Mouse (Mus musculus) thymus, postnatal 4 days (tissue): Measurements from ENCODE around the gene Dip2c.

ENCODE experiments used
- DNase-seq: peaks from one replicate; pipeline ENCODE4 v3.0.0; 2021

The Dip2c gene

DNA sequence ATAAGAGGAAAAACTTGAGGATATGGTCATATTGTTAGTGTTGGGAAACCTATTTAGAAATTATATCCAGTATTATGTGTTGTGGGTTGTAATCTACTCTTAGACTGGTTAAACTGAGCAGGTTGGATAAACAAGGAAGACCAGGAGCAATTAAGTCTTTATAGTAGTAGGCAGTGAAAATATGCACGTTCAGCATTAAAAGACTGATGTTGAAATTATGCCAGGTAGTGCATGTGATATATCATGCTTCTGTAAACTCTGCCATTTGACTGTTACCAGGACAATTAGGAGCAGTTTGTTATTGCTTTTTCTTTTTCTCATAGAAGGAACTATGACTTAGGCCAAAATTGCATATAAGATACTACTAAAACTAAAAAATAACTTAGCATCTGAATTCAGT is 285.8 kb downstream of the Dip2c start:
- no peak for DNase-seq

DNA sequence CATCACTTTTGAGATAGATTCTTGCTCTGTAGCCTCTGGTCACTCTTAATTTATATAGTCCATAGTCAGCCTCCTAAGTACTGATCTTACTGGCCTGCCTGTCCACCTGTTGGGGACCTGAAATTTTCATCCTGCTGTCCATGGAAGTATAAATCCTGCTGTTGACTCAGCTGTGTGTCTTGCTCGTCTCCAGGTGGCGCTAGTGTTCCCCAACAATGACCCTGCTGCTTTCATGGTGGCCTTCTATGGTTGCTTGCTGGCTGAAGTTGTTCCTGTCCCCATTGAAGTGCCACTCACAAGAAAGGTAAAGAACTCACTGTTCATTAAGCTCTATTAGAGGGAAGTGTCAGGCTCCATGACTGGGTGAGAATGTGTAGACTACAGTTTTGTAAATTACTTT is 286.6 kb downstream of the Dip2c start:
- peak; percentile 78 for DNase-seq

DNA sequence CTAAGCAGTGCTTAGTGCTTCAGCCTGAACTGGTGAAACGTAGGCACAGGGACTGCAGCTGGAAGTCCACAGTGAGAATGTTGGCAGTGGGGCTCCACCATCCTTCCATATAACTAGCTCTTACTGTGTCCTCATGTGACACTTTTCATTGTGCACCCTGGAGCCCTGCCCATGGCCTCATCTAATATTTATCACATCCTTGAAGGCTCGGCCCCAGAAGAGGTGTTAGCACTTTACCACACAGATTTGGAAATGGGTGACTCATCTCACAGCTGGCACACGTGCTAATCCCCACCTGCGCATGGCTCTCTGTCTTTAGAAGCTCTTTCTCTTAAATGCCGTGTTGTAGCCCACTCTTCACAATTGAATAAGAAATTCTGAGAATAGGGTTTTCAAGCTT is 292.5 kb downstream of the Dip2c start:
- DNase-seq = no peak

DNA sequence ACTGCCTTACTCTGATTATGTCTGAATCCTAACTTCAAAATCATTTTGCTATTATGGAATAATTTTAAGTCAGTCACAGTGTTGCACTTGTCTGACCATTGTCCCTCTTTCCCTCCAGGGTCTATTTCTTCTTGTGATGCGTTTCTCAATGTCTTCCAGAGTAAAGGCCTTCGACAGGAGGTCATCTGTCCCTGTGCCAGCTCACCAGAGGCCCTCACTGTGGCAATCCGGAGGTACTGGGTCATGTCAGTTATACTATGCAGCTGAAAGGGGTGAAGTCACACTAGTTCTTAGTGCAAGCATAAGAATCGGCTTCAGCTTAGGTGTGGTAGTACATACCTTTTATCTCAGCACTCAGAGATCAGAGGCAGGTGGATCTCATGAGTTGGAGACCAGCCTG is 300.4 kb downstream of the Dip2c start:
- DNase-seq = no peak

DNA sequence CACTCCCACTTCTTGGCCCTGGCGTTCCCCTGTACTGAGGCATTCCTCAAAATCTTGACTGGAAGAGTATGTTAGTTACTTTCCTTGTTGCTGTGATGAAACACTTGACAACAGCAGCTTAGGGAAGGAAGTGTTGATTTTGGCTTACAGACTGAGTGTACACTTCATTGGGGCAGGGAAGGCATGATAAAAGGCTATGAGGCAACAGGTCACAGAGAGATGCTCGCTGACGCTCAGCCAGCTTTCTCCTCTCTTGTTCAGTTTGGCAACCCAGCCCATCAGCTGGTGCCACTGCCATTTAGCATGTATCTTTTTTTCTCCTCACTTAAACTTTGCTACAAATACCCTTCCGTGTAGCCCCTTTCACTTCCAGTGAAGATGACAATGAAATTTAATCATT is 302.1 kb downstream of the Dip2c start:
- DNase-seq = no peak

DNA sequence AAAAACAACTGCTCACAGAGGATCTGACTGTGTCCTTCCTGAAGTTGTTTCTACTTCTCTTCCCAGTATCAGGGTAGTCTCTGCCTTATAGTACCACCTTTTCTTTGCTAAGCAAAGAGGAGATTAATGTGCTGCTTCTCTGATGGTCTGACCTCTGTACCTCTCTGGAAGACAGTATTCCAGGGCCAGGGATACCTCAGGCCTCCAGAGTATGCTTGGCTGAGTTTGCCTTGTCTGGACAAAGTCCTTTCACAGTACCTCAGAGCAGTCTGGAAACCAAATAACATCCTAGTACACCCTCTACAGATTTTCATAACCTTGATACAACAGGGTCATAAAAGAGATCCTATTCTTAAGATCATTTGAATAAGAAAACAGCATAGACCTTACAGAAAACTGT is 305.5 kb downstream of the Dip2c start:
- no peak for DNase-seq

DNA sequence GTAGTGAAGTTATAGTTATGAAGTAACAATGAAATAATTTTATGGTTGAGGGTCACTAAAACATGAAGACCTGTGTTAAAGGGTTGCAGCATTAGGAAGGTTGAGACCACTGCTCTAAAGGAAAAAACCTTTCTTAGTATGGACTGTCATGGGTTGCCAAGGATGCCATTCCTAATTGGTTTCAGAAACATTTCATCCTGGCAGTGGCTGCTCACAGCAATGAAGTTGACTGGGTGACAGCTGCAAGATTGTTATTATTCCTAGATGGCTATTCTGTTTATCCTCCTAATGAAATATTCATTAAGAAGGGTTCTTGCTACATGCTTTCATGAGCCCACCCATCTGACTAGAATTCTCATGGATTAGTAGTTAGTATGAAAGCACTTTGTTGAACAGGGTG is 307.3 kb downstream of the Dip2c start:
- DNase-seq = no peak

DNA sequence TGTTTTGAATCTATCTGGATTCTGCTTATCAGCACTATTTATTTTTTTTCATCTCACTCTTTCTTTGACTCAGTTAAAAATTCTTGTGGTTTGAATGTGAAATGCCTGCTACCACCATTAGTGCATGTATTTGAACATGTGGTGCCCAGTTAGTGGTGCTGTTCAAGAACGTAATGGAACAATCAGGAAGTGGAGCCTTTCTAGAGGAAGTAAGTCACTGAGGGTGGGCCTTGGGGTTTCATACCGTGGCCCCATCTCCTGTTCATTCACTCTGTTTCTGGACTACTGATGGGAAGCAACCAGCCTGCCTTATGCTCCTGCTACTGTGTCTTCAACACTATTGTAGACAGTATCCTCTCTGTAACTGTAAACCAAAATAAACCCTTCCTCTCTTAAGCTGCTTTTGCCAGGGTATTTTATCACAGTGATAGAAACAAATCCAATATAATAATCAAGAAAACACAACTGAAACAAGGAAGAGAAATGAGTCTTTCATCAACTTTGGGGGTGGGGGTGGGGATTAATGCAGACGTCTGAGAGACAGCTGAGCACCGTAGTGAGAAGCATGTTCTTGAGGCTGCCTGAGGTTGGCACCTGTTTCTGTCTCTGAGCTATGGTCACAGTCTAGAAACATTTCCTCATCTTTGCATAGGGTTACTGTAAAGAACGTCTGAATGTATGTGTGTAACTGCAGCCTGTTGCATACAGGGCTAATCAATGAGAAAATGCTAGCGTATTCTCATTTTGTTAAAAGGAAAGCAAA is 323.2 kb downstream of the Dip2c start:
- DNase-seq = no peak

DNA sequence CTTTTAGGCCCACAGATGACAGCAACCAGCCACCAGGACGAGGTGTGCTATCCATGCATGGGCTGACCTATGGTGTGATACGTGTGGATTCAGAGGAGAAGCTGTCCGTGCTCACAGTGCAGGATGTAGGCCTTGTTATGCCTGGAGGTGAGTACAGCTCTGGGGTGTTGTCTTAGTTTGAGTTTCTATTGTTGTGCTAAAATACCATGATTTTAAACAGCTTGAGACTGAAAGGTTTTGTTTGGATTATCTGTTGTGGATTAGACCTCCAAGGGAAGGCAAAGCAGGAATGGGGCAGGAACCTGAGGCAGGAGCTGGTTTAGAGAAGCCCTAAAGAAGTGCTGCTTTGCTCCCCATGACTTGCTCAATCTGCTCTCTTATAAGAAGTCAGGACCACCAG is 325.0 kb downstream of the Dip2c start:
- DNase-seq = no peak

DNA sequence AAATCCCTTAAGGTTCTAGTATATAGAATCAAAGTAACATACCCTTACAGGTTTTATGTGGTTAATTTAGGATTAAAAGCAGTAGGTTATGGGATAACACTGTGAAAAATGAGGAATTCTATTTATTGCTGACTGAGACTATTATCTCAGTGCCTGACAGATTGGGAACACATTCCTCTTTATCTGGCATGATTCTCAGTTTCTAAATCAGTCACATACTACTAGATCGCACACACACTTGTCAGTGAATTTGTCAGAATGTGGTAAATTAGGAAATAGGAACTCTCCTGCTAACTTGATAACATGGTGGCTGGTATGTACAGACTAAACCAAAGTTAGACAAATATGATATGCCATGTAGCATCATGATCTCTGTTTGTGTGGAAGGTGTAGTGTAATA is 334.9 kb downstream of the Dip2c start:
- no peak for DNase-seq

DNA sequence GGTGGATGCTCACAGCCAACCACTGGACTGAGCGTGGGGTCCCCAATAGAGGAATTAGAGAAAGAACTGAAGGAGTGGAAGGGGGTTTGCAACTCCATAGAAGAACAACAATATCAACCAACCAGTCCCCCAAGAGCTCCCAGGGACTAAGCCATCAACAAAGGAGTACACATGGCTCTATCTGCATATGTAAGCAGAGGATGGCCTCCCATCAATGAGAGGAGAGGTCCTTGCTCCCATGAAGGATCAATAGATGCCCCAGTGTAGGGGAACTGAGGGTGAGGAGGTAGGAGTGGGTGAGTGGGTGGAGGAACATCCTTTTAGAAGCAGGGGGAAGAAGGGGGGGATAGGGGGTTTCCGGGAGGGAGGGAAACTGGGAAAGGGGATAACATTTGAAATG is 356.4 kb downstream of the Dip2c start:
- no peak for DNase-seq

DNA sequence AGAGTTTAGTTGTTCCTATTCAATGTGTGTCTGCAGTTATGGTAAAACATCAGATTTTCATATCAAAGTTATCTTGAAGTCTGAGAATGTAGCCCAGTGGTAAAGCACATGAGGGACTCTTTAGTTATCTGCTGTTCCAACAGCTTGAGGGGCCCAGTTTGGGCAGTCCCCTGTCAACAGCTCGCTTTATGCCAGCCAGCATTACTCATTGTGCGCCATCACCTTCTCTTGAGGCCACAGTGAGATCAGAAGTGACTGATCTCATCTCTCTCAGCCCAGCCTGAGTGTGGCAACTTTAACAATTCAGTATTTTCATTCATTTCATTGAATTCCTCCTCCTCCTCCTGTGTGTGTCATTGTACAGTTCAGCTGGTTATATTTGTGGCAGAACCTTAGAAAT is 359.6 kb downstream of the Dip2c start:
- no peak for DNase-seq

DNA sequence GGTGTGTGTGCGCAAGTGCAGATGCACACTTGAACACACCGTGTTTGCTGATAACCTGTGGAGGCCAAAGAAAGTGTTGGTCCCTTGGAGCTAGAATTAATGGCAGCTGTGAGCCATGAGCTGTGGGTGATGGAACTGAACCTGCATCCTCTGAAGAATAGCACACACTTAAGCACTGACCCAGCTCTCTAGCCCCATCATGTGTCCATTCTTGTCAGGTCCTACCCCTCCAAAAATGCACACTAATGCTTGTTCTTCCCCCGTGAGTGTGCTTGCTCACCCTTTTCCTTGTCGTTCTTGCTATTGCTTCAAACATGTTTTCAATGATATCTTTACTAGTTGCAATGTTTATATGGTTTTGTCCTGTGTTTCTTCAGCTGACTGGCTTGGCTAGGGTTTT is 360.2 kb downstream of the Dip2c start:
- peak; percentile 49 for DNase-seq

DNA sequence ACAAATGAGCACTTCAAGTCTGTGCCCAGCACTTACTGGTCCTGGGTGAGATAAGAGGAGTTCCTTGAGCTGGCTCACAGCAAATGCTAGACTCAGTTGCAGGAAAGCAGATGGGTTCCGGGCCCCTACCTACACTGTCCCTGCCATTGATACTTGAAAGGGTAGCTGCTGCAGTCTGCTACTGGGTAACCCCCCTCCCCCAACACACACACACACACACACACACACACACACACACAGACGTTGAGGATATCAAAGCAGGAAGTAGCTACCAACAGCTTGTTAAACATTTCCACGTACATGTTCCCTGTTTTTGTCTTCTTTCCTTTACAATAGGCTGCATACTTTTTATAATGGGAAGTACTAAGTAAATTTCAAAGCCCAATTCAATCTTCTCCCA is 361.6 kb downstream of the Dip2c start:
- peak; percentile 18 for DNase-seq

DNA sequence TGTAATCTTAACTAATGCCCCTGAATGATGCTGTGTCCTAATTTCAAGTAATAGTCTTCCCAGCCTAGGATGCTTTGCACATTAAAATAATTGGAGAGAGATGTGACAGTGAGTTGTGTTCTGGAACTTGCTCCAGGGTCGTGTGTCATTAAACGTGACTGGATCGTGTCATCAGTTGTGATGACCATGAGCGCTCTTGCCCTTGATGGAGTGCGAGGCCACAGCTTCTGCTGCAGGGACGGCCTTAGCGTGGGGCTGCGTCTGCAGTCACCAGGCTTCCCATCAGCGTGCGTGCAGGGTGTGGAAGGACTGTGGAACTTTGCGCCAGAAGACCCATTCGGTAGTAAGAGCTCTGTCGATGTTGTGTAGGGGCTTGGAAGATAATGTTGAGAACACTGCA is 372.4 kb downstream of the Dip2c start:
- no peak for DNase-seq

DNA sequence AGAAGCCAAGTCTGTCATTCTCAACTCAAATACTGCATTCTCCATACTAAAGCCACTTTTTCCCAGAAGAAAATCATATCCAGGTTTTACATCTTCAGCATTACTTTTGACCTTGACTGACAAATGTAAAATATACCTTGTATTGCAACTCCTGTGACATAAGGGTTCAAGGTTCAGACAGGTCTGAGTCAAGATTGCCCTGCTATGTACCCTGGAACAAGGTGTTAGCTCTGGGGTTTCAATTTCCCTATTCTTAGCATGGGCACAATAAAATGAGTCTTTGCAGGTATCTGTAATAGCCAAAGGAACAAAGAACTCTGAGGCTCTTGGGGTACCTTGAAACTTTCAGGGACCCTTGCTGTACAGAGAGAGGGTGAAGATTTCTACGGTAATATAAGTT is 373.6 kb downstream of the Dip2c start:
- DNase-seq = no peak

DNA sequence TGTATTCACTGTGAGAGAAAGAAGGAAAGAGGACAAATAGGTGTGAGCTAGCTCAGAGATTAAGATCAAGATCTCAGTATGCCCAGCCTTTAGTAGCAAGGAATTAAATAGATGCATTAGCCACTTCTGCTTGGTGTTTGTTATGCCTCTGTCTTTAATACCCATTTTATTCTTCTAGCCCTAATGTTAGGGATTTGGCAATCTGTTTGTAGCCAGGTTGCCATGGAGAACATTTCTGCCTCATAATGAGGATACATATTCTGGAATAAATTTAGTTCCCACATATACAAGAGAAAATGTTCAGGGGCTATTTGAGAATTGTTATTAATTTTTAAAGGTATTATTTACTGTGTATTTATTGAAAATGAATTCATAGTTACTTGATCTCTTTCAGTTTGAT is 374.3 kb downstream of the Dip2c start:
- no peak for DNase-seq

DNA sequence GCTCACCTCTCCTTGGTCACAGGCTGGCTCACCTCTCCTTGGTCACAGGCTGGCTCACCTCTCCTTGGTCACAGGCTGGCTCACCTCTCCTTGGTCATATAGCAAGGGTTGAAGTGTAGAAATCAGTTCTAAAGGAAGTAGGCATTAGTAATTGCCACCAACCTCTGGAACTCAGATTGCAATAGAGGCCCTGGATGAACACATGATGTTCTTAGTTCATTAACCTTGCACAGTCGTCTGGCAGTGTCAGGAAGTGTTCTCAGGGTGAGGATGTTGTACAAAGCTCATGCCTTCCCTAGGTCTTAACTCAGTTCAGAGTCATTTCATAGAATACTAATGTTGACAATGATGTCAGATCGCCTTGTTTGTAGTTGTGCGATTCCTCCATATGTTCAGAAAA is 376.7 kb downstream of the Dip2c start:
- no peak for DNase-seq

DNA sequence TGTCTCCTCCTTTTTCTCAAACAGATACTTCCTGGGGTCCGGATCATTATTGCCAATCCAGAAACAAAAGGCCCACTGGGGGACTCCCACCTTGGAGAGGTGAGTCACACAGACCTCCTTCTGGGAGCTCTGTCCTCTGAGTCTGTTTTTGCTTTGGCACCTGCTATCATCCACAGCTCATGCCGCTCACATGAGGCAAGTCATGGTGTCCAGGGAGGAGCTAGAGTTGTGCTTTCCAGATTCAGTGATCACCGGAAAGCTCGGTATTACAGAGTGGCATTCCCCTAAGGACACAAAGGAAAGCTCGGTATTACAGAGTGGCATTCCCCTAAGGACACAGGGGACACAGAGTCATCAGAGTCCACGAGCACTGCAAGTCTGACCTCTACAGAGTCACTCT is 380.3 kb downstream of the Dip2c start:
- no peak for DNase-seq

DNA sequence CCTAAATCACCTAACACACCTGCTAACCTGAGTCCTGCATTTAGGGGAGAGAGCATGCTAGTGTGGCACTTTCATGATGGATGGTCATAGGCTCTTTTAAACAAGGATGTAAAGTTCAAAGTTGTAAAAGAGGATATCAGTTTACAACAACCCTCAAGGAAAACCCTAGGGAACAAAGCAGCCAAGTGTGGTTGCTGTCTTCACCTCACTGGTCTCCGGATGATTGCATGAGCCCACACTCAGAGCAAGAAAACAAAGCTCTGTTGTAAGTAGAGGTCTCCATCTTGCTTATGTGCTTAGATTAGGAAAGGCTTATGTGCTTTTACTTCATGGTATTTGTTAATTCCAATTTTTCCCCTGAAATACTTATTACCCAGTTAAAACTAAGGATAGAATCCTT is 384.4 kb downstream of the Dip2c start:
- DNase-seq = no peak

DNA sequence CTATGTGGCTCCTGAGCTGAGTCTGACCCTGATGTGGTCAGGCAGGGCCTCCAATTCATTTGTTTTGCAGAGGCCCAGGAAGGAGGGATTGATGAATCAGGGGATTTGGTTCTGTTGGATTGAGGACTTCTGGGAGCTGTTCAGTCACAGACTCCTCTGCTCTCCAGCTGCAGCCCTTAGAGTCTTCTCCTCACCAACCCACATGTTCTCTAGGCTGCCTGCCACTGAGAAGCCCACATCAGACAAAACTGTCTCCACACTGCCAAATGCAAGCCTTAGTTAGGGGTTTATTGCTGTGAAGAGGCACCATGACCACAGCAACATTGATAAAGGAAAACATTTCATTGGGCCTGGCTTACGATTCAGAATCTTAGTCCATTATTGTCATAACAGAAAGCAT is 387.3 kb downstream of the Dip2c start:
- DNase-seq = no peak

DNA sequence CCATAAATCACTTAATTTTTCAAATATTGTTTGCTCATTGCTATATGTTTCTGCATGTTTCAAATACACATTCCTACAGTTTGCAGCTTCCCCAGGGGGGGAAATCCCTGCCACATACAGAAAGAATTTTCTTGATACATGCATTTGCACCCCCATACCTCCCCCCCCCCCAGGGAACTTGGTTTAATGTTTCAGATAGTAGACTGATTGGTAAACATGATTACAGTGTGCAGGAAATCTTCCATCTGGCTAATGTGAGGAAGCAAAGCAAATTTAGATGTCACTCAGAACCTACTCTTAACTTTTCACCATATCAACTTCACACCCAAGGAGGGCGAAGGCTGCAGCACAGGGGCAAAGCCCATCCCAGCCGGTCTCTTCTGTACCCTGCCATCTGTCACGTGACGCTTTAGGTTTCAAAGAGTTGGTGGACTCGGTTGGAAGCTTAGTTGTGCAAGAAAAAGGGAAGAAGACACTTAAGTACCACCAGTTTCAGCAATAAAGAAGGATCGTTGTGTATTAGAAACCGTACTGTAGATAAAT is 391.7 kb downstream of the Dip2c start:
- no peak for DNase-seq

DNA sequence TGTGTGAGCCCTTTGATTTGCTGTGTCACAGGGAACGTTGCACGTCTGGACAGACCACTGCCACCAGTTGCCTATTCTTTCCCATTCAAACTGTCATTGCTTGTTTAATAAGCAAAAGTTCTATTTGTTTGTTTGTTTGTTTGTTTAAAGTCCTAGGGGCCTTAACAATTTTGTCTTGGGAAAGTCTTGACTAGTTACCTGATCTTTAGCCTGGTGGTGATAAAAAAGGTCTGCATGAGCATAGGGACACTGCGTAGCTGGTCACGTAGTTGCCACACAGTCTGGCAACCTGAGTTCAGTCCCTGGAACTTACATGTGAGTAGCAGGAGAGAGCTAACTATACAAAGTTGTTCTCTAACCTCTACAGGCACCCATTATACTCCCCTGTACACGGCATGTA is 392.9 kb downstream of the Dip2c start:
- DNase-seq = no peak

DNA sequence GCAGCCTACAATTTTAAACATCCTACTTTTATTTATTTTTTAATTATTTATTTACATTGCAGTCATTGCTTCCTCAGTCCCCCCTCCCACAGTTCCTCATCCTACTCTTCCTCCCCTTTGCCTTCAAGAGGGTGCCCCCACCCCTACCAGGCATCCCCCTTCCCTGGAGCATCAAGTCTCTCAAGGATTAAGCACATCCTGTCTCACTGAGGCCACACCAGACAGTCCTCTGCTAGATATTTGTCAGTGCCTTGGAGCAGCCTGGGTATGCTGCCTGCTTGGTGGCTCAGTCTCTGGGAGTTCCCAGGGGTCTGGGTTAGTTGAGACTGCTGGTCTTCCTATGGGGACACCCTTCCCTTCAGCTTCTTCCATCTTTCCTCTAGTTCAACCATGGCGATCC is 397.8 kb downstream of the Dip2c start:
- DNase-seq = no peak

DNA sequence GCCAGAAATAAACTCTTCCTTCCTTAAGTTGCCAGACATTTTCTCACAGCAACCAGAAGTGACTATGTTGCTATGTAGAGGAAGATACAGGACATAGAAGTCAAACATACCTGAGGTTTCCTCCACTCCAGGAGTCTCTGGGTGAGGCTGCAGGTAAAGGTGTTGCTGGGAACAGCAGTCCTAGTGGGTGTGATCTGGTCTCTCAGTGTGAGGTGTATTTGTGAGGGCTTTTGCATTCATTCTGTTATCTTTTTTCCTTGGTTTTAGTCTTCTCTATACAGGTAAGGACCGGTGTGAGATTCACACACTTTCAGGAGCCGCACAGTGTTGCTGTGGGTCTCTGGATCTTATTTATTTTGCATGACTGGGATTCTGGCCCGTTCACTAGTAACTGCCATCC is 405.2 kb downstream of the Dip2c start:
- DNase-seq = no peak
